Mouse (Mus musculus): Measurements from ENCODE around the gene Kbtbd3. TPM values are rescaled to one million over a fixed set of nuclear protein-coding genes. Genes with fewer than 3 reads are reported as not detected.

Kbtbd3 gene
- 5.2 and 7.0 TPM in 2 replicates for polyA plus RNA-seq (2021; fragmentation: Nextera tagmentation)
- long read RNA-seq, experiment 1, transcript Kbtbd3-201 (3 exons, 2,231 nt), result major isoform, 8 of 10 reads
- long read RNA-seq, experiment 1, partial matches to known transcripts, result 0 of 10 reads
- long read RNA-seq, experiment 1, other reads (novel, unspliced or antisense), result 0 of 10 reads
- long read RNA-seq, experiment 2, transcript Kbtbd3-202 (4 exons, 2,313 nt), result minor isoform, 6 of 50 reads
- long read RNA-seq, experiment 2, transcript Kbtbd3-201 (3 exons, 2,231 nt), result major isoform, 32 of 50 reads
- long read RNA-seq, experiment 2, partial matches to known transcripts, result 5 of 50 reads
- long read RNA-seq, experiment 2, other reads (novel, unspliced or antisense), result 7 of 50 reads

DNA sequence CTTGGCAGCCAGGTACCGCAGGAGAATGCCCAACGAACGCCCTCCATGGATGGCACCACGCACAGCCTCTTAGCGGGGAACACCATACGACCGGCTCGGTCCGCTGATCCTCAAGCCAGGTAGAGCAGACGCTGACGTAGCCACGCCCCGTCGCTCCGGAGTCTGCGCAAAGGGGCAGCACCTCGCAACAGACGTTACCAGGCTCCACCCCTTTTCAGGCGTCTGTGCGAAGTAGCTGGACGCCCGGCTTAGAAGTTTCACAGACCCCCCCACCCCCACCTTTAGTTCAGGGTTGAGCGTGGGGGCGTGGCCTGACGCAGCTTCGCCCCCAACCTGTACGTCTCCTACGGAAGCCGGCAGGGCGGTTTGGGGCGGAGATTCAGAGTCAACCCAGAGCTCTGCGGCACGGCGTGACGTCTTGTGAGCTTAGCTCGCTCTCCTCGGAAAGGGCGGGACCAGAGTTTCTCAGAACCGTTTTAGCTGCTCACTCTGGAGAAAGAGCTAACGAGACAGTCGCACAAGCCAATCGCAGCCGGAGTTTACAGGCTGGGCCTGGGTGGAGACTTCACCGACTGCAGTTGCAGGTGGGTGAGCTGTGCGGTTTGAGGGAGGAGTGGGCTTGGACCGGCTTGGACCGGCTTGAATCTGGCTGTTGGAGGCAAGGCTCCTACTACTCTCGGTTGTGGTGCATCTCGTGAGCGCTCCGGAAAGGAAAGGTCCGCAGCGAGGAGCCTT lies at the start of gene Kbtbd3, which contains the start of gene Aasdhppt:
Gene Kbtbd3, plus strand, starts transcription at position 483 of the 735 bp plus-strand sequence.
Gene Aasdhppt, minus strand, starts transcription at position 121 of the 735 bp plus-strand sequence.

DNA sequence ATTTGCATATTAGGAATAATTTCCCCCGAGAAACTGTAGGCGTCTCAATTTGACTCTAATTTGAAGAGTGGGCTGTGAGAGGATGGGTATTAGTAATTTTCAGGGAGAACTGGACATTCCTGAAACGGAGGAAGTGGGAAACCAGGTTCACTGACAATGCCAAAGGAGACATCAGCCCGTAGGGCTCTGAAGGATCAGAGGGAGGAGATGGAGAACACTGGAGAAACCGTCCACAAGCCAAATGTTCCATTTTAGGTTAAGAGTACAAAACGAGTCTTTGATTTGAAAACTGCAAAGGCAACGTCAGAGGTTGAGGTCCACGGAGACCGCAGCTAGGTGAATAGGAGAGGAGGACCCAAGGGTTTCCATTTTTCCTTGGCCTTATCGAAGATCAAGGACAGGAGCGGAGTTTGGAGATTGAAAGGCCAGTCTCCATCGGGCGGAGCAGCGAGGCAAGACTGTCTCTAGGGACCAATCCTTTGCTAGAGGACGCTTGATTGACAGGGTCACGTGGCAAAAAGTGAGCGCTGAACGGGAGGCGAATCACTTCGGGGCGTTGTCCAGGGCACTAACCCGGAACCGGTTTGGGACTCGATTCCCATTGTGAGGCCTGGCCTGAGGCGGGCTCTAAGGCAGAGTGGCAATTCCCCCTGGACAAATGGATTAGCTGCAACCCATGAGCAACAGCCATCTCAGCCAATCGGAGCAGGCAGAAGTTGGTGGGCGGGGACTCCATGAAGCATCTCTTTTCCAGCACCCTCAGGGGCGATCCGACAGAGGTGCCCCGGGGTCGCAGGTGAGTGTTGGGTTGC lies 66.4 kb downstream of the Kbtbd3 start, which contains the start of gene Msantd4:
Gene Msantd4, plus strand, starts transcription at position 735 of the 812 bp plus-strand sequence.

Small RNA genes within 50 kb of the gene (microRNA-seq; reads per million reads assigned to microRNA genes)
- gene Gm22195 (not detected), gene Gm23992 (not detected)

Other genes with a start within 250 kb of the Kbtbd3 start
- 29.5 and 32.7 TPM in 2 replicates for gene Aasdhppt, start 362 bp upstream of the Kbtbd3 start, polyA plus RNA-seq (2021; fragmentation: Nextera tagmentation)
- 22.9 and 23.2 TPM in 2 replicates for gene Msantd4, start 66.7 kb downstream of the Kbtbd3 start, polyA plus RNA-seq (2021; fragmentation: Nextera tagmentation)